Mouse (Mus musculus): ENCODE measurements at regions not wholly inside any gene's neighbourhood (a gene's known extent, or its start where the extent isn't known, plus 50 kb on each side); places are given as distances from the start of the nearest gene placed in this dataset.

DNA sequence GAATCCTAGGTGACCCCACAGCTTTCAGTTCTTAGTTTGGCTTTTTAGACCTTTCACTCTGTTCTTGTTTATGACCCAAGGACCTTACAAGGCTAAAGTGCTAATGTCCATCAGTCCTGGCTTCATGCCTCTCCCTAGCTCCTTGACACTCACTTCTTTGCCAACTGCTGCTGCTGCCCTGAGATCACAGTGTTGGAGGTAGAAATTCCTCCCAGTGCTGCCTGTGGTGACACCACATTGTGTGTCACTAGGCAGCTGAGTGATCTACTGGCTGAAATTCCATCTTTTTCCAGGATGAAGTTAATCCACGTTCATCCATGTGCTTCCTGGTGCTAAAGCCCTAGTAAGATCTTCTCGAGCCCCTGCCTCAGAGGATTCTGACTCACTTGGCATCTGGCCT, 904.3 kb upstream of the Lrrc6 start:
- in situ Hi-C loops (cut with MboI; ENCODE audit: unreplicated experiment in 2 of 2) = no loop called here

DNA sequence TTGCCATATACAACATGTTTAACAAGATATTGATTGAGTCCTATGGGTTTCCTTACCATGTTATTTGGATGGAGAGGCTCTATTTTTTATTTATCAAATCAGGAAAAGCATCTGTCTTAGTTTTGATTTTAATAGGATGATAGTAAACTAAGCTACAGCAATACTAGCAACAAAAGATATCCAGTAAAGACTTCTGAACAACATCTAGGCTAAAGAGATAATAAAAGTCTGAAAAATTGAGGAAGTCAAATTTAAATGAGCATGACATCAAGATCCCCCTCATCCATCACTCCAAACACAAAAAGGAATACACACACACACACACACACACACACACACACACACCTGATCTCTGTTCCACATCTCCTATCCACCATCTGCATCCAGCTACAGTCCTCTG, 901.6 kb upstream of the Lrrc6 start:
- in situ Hi-C loops (cut with MboI; ENCODE audit: unreplicated experiment in 2 of 2) = no loop called here

DNA sequence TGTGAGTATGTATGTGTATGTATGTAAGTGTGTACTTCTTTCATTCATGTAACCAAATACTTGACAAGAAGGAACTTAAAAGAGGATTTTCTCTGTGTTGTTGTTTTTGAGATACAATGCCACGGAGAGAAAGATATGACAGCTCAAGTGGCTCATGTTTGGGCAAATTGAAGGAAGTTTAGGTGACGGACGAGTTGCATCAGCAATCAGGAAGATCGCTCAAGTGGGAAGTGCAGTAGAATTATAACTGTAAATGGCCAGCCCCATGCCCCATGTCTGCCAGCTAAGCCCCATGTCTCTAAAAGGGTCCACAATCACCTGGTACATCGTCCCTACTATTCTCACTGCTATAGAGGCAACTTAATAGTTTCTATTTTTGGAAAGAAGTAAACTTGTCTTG, 896.6 kb upstream of the Lrrc6 start:
- in situ Hi-C loops (cut with MboI; ENCODE audit: unreplicated experiment in 2 of 2) = no loop called here

DNA sequence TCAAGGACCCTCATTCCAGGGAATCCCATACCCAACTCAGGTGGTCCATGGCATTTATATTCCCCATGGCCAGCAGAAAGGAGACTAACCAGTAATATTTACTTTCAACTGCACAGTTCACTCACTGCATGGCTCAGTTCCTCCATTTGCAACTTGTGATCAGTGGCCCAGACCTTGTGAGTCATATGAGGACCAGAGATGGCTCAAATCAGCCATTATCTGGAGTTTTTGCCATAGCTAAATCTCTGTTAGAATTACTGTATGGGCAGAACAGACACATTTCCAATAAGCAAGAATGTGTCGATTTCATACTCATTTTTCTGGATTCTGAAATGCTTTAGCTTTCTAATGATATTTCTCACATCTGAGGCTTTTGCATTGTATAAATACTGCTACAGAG, 894.4 kb upstream of the Lrrc6 start:
- in situ Hi-C loops (cut with MboI; ENCODE audit: unreplicated experiment in 2 of 2) = no loop called here

DNA sequence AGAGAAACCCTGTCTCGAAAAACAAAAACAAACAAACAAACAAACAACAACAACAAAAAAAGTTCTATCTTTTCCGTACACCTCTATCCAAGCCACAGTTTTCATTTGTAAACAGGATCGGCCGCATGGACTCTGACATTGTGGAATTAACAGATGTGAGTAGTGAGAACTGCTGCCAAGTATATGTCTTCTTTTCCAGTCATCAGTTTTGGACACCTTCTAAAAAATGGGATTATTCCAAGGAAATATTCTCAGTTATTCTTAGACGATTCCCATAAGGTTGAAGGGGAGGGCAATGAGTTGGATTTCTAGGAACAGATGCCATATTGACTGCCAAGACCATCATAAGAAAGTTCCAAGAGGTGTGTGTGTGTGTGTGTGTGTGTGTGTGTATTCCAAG, 891.2 kb upstream of the Lrrc6 start:
- in situ Hi-C loops (cut with MboI; ENCODE audit: unreplicated experiment in 2 of 2) = no loop called here

DNA sequence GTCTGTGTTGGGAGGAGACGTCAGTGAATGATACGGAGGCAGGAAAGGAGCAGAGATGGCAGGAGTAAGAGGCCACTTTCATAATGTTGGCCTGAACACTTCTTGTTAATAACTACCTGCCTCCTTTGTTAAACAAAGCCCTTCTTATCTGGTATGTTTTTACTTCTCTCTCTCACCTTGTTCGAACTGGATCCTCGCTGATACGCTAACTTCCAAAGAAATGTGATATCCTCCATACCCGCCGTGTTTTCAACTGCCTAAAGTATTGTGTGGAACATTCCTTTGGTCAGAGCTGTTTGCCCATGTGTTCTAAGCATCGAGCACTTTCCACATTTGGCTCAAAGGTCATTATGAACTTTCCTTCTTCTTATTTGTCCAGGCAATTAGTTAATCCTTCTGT, 887.8 kb upstream of the Lrrc6 start:
- in situ Hi-C loops (cut with MboI; ENCODE audit: unreplicated experiment in 2 of 2) = no loop called here

DNA sequence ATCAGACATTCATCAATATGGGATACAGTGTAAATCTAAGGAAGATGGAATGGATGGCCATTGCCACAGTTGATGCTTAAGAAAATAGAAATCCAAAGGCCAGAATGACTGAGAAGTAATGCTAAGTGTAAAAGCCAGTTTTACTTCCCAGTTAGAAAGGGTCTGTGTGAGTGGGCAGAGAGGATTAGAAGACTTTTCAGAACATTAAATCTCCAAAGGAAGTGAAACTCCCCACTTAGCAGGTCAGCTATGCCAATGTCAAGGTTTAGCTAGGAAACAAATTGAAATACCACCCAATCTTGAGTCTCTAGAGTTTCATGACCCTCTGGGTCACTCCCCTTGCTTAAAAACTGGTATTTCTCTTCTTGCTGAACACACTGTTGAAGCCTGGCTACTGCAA, 886.2 kb upstream of the Lrrc6 start:
- in situ Hi-C loops (cut with MboI; ENCODE audit: unreplicated experiment in 2 of 2) = no loop called here

DNA sequence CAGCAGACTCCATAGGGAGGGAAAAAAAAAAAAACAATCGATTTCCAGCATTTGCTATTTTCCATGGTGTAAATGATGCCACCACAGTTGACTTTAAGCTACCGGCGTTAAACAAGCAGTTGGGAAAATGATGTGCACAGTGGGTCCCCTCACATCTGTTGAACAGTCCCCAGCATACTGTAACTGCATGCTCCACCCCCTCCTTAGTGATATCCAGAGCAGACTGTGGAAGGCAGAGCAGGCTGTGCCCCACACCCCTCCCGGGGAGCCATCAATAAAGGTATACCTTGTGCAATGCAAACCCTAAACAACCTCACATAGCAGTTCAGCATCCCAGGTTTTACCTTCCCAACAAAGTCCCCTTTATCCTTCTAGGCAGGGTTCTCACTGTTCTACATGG, 872.9 kb upstream of the Lrrc6 start:
- in situ Hi-C loops (cut with MboI; ENCODE audit: unreplicated experiment in 2 of 2) = no loop called here

DNA sequence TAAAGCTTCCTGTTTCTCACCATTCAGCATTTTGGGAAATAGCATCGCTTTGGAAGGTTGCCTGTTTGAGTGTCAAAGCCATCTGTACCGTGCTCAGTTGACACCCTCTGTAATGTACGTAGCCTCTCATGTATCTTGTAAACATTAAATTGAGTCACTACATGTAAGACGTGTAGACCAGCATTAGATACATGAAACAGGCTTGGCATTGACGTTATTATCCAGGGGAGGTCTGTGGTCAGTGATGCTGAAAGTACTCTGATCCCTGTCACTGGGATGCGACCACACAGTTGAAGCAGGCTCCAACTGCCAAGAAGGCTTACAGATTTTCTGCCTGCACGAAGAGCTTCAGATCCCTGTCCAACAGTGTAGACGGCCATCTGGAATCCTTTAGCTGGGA, 872.3 kb upstream of the Lrrc6 start:
- in situ Hi-C loops (cut with MboI; ENCODE audit: unreplicated experiment in 2 of 2) = no loop called here

DNA sequence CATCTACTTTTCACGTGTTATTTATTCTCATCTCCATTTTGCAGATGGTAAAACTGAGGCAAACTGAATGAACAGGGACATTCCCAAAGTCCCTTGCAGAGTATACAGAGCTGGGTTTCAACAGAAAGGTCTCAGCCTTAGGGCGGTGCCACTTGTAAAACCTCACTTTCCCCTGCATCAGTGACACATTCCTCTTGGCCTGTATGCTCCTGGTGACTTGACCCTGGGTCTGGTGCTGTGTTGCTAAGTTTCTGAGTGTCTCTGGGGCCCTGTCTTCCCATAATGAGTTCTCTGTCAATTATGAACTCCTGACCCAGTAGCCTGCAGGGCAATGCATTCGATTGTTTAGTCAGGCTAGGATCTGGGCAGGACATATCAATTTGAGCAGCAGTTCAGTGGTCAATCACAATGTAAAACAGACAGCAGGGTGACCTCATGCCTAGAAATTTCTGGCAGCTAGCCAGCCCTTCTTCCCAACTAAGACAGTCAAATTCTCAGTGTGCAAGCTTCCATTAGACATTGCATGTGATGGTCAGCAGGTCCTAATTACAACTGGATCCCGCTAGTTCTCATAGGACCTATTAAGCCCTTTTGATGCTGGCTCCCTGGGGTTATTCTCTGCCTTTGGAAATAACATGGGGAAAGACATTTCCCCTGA, 863.5 kb upstream of the Lrrc6 start:
- in situ Hi-C loops (cut with MboI; ENCODE audit: unreplicated experiment in 2 of 2) = no loop called here

DNA sequence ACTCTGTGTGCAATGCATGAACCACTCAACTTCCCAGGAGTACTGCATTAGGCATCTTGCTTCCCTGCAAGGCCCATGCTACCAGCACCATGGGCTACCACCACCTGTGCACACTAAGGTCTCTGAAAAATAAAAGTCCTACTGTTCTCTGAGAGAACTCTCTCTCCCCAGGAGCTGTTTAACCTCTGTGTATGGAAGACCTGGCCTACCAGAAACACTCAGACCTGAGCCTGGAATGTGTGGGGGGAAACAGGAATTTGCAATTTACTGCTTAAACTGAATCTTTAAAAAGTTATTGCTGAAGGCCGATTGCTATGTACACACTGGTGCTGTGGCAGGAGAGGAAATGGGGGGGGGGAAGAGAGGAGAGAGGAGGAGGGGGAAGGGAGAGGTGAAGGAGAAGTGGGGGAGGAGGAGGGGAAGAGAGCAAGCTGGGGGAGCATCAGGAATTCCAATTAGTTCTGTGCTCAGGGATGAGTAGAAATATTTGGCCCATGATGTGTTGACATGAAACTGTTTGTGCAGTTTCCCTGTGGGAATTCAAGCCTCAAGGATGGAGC, 860.4 kb upstream of the Lrrc6 start:
- in situ Hi-C loops (cut with MboI; ENCODE audit: unreplicated experiment in 2 of 2) = no loop called here

DNA sequence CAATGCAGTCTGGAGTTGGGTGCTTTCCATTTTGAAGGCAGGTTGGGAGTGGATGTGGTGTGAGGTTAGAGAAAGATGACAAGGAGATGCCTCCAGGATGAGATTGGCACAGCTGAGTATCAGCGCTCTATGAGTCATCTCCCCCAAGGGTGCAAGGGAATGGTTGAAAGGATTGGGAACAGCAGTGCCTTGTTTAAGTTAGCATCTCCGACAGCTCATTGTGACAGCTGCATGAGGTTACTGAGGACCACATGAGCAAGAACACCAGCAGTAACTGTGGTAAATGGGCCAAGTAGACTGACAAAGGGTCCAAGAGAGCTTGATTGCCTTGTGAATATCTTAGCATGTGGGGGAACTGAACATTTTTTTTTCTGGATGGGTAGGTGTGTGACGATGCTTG, 857.2 kb upstream of the Lrrc6 start:
- in situ Hi-C loops (cut with MboI; ENCODE audit: unreplicated experiment in 2 of 2) = no loop called here

DNA sequence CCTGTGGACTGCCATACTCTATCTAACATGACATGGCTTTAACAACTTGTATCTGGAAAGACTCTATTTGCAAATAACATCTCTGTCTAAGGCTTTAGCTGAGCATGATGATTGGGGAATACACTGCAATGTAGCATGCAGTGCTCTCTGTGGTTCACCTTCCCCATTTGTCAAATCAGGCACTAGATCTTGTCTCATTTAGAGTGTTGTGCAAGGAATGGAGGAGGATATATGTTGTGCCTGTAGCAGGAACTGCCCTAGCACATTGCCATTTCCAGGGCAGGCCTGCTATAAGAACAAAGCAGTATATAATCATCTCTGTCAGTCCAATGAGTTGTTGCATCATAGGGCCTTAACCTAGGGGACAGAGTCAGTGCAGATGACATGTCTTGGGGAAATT, 854.6 kb upstream of the Lrrc6 start:
- in situ Hi-C loops (cut with MboI; ENCODE audit: unreplicated experiment in 2 of 2) = no loop called here

DNA sequence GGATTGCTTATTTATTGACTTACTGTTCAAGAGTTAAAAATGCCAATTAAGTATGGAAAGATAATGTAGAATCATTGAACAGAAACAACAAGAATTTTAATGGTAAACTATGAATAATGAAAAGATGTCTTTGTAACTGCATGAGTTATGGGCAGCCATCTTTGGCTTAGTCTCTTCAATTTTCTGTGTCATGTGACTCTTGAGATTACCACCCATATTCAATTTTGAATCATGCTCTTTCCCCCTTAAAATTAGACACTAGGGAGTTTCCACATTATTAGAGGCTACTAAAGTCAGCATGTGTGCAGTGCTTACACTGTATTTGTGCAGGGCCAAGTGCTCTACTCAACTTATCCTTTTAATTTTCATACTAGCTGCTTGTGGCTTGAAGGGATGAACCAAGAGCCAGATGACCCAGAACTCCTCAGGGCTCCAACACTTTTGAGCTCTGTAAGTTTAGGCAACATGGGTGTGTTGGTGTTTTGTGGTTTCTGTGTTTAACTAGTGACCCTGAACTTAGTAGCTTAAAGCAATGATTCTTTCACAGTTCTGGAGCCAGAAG, 854.0 kb upstream of the Lrrc6 start:
- in situ Hi-C loops (cut with MboI; ENCODE audit: unreplicated experiment in 2 of 2) = no loop called here

DNA sequence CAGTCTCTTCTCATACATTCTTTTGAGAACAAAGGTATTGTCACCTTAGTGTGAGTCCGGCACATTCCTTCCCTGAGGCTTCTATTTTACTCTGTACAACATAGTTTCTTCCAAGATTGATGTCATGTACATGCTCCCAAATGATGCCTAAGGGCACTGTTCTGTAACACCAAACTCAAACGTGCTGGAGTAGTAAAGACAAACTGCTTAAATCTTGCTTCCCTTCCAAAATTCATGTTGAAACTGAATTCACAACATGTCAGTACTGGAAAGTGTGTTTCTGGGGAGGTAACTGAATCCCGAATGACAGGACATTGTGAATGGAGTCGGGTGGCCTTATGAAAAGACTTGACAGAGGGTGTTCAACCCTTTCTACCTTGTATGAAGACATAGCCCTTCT, 848.8 kb upstream of the Lrrc6 start:
- in situ Hi-C loops (cut with MboI; ENCODE audit: unreplicated experiment in 2 of 2) = no loop called here

DNA sequence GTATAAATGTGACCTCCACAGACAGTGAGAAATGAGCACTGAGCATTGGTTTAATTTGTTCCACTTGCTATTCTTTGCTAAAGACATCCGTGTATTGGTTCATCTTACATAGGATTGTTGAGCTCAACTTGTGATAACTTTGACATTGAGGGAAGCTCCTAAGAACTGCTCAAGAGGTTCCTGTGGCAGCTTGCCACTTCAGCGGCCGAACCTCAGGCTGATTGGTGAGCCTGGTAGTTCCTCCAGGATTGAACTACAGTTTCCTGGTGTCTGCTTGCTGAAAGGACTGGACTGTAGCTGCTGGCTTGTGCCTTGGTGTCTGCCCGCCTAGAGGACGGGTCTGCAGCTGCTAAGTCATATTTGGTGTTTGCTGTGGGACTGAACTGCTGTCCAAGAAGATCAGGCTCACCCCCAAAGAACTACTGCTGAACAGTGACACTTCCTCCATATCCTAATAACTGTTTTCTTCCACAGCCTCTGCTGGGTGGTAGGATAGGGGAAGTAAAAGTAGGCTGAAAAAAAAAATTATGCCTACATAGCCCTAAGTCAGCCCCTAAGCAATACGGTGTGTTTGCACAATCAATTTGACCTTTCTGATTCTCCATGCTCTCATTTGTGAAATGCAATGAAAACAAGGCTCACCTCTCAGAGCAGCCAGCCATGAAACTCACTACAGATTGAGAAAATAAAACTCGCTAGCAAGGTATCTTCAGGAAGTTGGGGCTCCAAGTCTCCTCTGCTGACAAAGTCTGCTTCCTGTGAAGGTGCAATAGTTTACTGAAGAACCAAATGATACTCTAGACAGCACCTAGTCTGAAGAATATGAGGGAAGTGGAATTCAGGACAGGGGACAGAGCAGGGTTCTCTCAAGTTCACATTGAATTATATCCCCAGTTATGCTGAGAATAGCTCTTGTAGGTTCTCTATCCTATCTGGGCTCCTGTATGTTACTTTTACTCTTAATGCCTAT, 844.8 kb upstream of the Lrrc6 start:
- in situ Hi-C loops (cut with MboI; ENCODE audit: unreplicated experiment in 2 of 2) = no loop called here

DNA sequence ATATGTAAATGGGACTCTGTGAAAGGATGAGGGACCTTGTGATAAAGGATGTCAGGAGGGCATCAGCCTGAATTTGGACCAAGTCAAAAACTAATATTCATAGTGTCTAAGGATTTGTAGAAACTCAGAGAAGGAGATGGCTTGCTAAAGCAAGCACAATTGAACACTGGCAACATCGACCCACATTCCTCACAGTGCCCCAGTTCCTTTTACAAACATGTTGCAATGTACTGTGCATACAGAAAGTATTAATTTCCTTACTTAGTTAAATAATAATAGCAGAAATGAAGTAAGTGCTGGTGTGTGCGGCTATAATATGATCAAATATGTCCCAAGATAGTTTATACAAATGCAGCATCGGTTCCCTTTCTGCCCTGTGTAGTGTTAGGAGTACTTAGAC, 841.3 kb upstream of the Lrrc6 start:
- in situ Hi-C loops (cut with MboI; ENCODE audit: unreplicated experiment in 2 of 2) = no loop called here

DNA sequence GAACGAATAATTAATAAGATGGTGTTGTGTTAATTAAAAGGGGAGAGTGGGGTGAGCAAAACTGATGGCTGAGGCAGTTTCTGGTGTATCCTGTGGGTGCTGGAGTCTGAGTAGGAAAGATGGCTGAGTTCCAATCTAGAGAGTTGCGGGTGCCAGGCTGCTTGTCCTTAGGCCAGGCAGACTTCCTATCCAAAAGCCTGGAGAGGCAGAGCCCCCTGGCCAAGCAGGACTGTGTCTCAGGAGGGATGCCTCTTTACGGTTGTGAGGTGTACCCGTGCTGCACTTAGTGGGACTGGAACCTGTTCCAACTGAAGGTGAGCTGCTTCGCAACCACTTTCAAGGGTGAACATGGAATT, 836.3 kb upstream of the Lrrc6 start:
- in situ Hi-C loops (cut with MboI; ENCODE audit: unreplicated experiment in 2 of 2) = no loop called here

DNA sequence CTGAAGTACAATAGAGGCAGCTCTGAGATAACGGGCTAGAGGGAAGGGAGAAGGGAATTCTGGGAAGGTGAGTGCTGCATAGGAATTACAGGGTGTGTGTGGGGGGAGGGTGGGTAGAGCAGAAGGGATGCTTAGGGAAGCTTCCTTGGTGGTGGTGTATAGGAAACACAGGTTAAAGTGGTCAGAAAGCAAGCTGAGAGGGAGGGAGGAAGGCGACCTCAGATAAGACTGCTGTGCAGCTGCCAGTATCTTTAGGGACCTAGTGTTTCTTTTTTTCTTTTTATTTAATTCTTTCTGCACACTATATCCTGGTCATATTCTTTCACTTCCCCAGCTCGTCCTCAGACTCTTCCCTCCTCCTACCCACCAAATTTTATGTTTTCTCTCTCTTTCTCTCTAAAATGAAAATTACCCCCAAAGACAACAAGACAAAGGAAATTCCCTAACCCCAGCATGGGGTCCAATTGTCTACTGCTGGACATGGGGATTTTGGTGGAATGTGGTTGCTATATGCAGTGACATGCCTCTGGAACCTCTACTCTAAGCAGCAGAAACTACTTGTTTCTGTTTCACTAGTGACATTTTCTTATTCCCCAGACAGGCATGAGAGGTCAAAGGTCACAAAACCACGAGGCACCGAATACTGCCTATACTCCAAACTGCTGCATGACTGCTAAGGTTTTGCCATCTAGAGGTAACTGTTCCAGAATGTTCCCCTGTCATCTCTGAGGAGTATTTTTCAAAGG, 835.8 kb upstream of the Lrrc6 start:
- in situ Hi-C loops (cut with MboI; ENCODE audit: unreplicated experiment in 2 of 2) = no loop called here

DNA sequence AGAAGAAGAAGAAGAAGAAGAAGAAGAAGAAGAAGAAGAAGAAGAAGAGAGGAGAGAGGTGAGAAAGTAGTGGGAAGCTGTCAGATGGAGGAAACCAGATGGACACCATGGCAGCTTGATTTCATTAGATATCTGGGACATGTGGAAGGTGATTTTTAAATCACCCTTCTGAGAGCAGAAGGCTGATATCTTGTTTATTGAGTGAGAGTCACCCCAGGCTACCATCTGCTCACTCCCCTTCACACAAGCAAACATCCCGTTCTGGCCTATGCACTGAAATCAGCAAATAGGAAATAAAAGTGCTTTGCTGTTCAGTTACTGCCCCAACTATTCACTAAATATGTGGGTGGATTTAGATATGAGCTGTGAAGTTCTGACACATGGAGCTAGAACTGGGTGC, 831.8 kb upstream of the Lrrc6 start:
- in situ Hi-C loops (cut with MboI; ENCODE audit: unreplicated experiment in 2 of 2) = no loop called here

DNA sequence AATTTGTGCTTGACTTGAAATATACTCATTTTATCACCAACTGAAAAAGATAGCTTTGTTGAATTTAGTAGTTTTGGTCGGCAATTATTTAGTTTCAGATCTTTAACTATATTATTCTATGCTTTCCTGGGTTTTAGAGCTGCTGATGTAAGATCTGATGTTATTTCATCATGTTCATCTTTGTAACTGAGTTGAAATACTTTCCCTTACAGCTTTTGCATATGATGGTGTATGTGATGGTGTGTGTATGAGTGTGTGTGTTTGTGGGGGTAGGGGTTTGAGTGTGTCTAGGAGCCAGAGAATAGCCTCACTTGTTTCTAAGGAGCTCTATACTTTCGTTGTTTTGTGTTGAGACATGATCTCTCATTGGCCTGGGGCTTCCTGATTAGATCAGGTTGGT, 819.6 kb upstream of the Lrrc6 start:
- in situ Hi-C loops (cut with MboI; ENCODE audit: unreplicated experiment in 2 of 2) = no loop called here
